Mouse (Mus musculus): ENCODE measurements around the gene Slc6a19.

DNA sequence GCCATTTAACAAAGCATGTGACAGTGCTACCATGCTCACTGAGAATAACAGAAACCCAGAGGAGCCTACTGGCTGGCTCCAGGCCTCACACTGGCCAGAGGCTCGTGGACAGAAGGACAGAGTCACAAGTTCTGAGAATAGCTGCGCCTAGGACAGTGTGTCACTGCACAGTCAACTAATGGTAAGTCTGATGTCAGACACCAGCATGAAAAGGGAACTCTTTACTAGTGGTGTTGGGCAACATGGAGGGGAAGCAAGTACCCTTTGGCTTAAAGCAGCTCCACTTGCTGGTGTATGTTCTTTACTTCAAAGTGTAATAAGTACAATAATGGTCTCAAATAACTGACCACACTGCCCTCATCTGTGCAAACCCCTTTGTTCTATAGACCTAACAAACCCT, 11.3 kb downstream of the Slc6a19 start:
- TF ChIP-seq ZMIZ1 (IDR thresholded peaks at IDR 0.05; ENCODE audit: low read depth, low read length) (no peak), CTCF (IDR thresholded peaks at IDR 0.05 in 2 of 3, conservative IDR thresholded peaks at IDR 0.05 in 1 of 3; ENCODE audit: control insufficient read depth in 1 of 3, insufficient read depth in 1 of 3, low read depth in 2 of 3, low read length in 3 of 3, poor library complexity in 1 of 3, severe bottlenecking in 1 of 3) (no peak), USF1 (IDR thresholded peaks at IDR 0.05; ENCODE audit: low read depth, low read length) (no peak), RCOR1 (IDR thresholded peaks at IDR 0.05; ENCODE audit: low read depth, low read length) (no peak), TAL1 (IDR thresholded peaks at IDR 0.05; ENCODE audit: low read length) (no peak), EP300 (IDR thresholded peaks at IDR 0.05; ENCODE audit: low read depth in 1 of 2, low read length in 2 of 2) (no peak), NELFE (IDR thresholded peaks at IDR 0.05; ENCODE audit: low read depth, low read length) (no peak), GATA1 (IDR thresholded peaks at IDR 0.05; ENCODE audit: low read depth, low read length) (no peak), MAX (IDR thresholded peaks at IDR 0.05; ENCODE audit: low read length) (no peak), SMC3 (IDR thresholded peaks at IDR 0.05; ENCODE audit: low read depth, low read length) (no peak)
